Mouse (Mus musculus): ENCODE results near the gene Gm3642. TPM values are rescaled to one million over a fixed set of nuclear protein-coding genes. Genes with fewer than 3 reads are reported as not detected.

The Gm3642 gene
- not detected in 2 replicates for total RNA-seq (2023)

GRCm38 (mm10) chr14:6840211-6840610 is at the start of gene Gm3642:
TSS of gene Gm3642 (minus strand) at chr14:6840311.

DNA sequence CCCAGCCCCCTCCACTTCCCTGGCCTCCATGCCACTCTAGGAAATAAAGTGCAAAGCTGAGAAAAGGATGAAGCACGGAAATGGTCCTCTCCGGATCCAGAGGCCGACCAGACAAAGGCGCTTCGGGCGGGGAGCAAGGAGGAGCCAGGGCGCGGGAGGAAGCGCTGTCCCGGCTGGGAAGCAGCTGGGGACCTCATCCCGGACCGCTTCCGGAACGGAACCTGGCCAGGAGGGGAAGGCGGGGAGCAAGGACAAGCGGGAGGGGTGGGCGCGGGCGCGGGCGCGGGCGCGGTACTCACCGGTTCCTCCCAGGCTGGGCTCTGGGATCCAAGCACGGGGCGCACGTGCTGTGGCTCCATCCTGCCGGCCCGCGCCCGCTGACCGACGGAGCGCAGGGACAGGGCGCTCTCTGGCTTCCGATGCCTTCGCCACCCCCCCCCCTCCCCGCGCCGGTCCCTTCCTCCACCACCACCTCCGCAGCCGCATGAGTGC is 49.5 kb upstream of the Gm3642 start, which contains the start of gene Gm3667:
Gene Gm3667, minus strand, starts transcription at position 442 of the 492 bp plus-strand sequence.

Other genes starting within 250 kb of the Gm3642 start
- gene Gm3629, start 249.7 kb downstream of the Gm3642 start, total RNA-seq (2023): not detected in 2 replicates
- not detected in 2 replicates for gene Gm3460, start 217.9 kb downstream of the Gm3642 start, total RNA-seq (2023)
- gene Gm10251, start 156.1 kb downstream of the Gm3642 start, total RNA-seq (2023): not detected in 2 replicates
- not detected in 2 replicates for gene Gm8050, start 120.1 kb downstream of the Gm3642 start, total RNA-seq (2023)
- gene Gm3636, start 98.0 kb downstream of the Gm3642 start, total RNA-seq (2023): not detected in 2 replicates
- gene Gm8362, start 65.9 kb downstream of the Gm3642 start, total RNA-seq (2023): not detected in 2 replicates
- gene Gm3667, start 49.7 kb upstream of the Gm3642 start, total RNA-seq (2023): not detected in 2 replicates
- gene Gm6356, start 133.5 kb upstream of the Gm3642 start, total RNA-seq (2023): not detected in 2 replicates
- not detected in 2 replicates for gene Gm10406, start 187.1 kb upstream of the Gm3642 start, total RNA-seq (2023)
- gene Gm3685, start 204.7 kb upstream of the Gm3642 start, total RNA-seq (2023): not detected in 2 replicates

All from neutrophil, adult 65 days (primary cell).